Mouse (Mus musculus) testis, adult 2 months (tissue): Measurements from ENCODE around the gene Hemgn. TPM values are rescaled to one million over a fixed set of nuclear protein-coding genes. Genes with fewer than 3 reads are reported as not detected.

Experiments
- H3K27ac ChIP-seq: fragments of 200-500 bp; 2 replicates; pipeline ENCODE4 v1.5.1; 2012; ENCODE audit warnings: low read depth, low read length; ENCODE audit not compliant: control insufficient read depth, insufficient read depth
- H3K27me3 ChIP-seq: fragments of 200-500 bp; 2 replicates; pipeline ENCODE4 v1.6.1; 2012; ENCODE audit warnings: mild to moderate bottlenecking, low read length, moderate library complexity; ENCODE audit not compliant: control insufficient read depth, insufficient read depth
- H3K36me3 ChIP-seq: fragments of 200-500 bp; 2 replicates; pipeline ENCODE4 v1.6.1; 2012; ENCODE audit warnings: mild to moderate bottlenecking, low read length; ENCODE audit not compliant: control insufficient read depth, insufficient read depth
- H3K4me1 ChIP-seq: fragments of 200-500 bp; 2 replicates; pipeline ENCODE4 v1.6.1; 2012; ENCODE audit warnings: low read length; ENCODE audit not compliant: control insufficient read depth, insufficient read depth
- H3K4me3 ChIP-seq: fragments of 200-500 bp; 2 replicates; pipeline ENCODE4 v1.5.1; 2012; ENCODE audit warnings: low read depth, mild to moderate bottlenecking, low read length, moderate library complexity, mixed read lengths; ENCODE audit not compliant: control insufficient read depth
- CTCF ChIP-seq: fragments of 200-500 bp; IDR thresholded peaks from 2 replicates; pipeline ENCODE4 v1.5.1; 2012; ENCODE audit warnings: low read depth, mild to moderate bottlenecking, inconsistent platforms, low read length, moderate library complexity; ENCODE audit not compliant: control insufficient read depth, insufficient read depth, insufficient replicate concordance
- POLR2A ChIP-seq: fragments of 200-500 bp; IDR thresholded peaks from 2 replicates; pipeline ENCODE4 v1.6.1; 2012; ENCODE audit warnings: low read depth, mild to moderate bottlenecking, inconsistent platforms, low read length, moderate library complexity; ENCODE audit not compliant: control insufficient read depth
- polyA plus RNA-seq: library from polyadenylated mRNA; depleted of rRNA; stranded (reverse); fragments of >200 nt; gene quantifications from 2 replicates; pipeline ENCODE4 v1.2.3, GENCODE M21; 2012

Hemgn gene
- polyA plus RNA-seq, 1 experiment, result 54.7 TPM

- no peak overlapping the region for H3K27ac ChIP-seq
- no peaks in the 10 kb centered on the region for H3K27me3 ChIP-seq
- no peak overlapping the region for H3K4me3 ChIP-seq
- TF ChIP-seq CTCF, result peak; percentile 85
- TF ChIP-seq POLR2A, result no peak
- H3K4me1 ChIP-seq, result no peaks in the 10 kb centered on the region; the same call in 1 of the 2 replicates
- H3K36me3 ChIP-seq, result no peaks in the 10 kb centered on the region
Observed at GRCm38 (mm10) chr4:46356351-46357133, 56.8 kb downstream of the Hemgn start.

GRCm38 (mm10) chr4:46353045-46353444, 60.3 kb downstream of the Hemgn start:
- Histone ChIP-seq H3K36me3 (no peaks in the 10 kb centered on the region), H3K27ac (no peak overlapping the region), H3K27me3 (no peaks in the 10 kb centered on the region), H3K4me3 (no peak overlapping the region), H3K4me1 (no peaks in the 10 kb centered on the region; the same call in 1 of the 2 replicates)
- TF ChIP-seq POLR2A (no peak), CTCF (no peak)

GRCm38 (mm10) chr4:46349530-46349929, 63.8 kb downstream of the Hemgn start:
- no peak for TF ChIP-seq CTCF
- no peak for TF ChIP-seq POLR2A
- Histone ChIP-seq H3K4me1 (no peaks in the 10 kb centered on the region; the same call in 1 of the 2 replicates), H3K4me3 (no peak overlapping the region), H3K36me3 (no peaks in the 10 kb centered on the region), H3K27me3 (peaks cover 2% of the 10 kb centered on the region; the same call in 1 of the 2 replicates), H3K27ac (no peak overlapping the region)

- H3K27me3 ChIP-seq, result peaks cover 2% of the 10 kb centered on the region; the same call in 1 of the 2 replicates
- no peak for TF ChIP-seq POLR2A
- TF ChIP-seq CTCF, result no peak
- H3K4me3 ChIP-seq, result no peak overlapping the region
- H3K36me3 ChIP-seq, result no peaks in the 10 kb centered on the region
- no peak overlapping the region for H3K27ac ChIP-seq
- H3K4me1 ChIP-seq, result no peaks in the 10 kb centered on the region; the same call in 1 of the 2 replicates
Observed at GRCm38 (mm10) chr4:46348897-46349296, 64.4 kb downstream of the Hemgn start.

GRCm38 (mm10) chr4:46347580-46348515, 65.5 kb downstream of the Hemgn start:
- Histone ChIP-seq H3K36me3 (no peaks in the 10 kb centered on the region), H3K4me1 (peaks cover 7% of the 10 kb centered on the region; the same call in 1 of the 2 replicates), H3K27me3 (peaks cover 2% of the 10 kb centered on the region; the same call in 1 of the 2 replicates), H3K27ac (no peak overlapping the region), H3K4me3 (no peak overlapping the region)
- TF ChIP-seq POLR2A, result no peak

GRCm38 (mm10) chr4:46347141-46347540, 66.2 kb downstream of the Hemgn start:
- H3K27ac ChIP-seq, result no peak overlapping the region
- H3K4me1 ChIP-seq, result peaks cover 12% of the 10 kb centered on the region
- no peak for TF ChIP-seq POLR2A
- TF ChIP-seq CTCF, result no peak
- no peak overlapping the region for H3K4me3 ChIP-seq
- H3K27me3 ChIP-seq, result peaks cover 2% of the 10 kb centered on the region; the same call in 1 of the 2 replicates
- H3K36me3 ChIP-seq, result no peaks in the 10 kb centered on the region

- H3K27me3 ChIP-seq, result peaks cover 2% of the 10 kb centered on the region; the same call in 1 of the 2 replicates
- H3K4me3 ChIP-seq, result no peak overlapping the region
- H3K27ac ChIP-seq, result no peak overlapping the region
- peaks cover 12% of the 10 kb centered on the region for H3K4me1 ChIP-seq
- no peaks in the 10 kb centered on the region for H3K36me3 ChIP-seq
- no peak for TF ChIP-seq POLR2A
- TF ChIP-seq CTCF, result no peak
Observed at GRCm38 (mm10) chr4:46346221-46346620, 67.1 kb downstream of the Hemgn start.
